Mouse (Mus musculus) forebrain, postnatal 0 days (tissue): Measurements from ENCODE around the gene Ipo7. TPM values are rescaled to one million over a fixed set of nuclear protein-coding genes. Genes with fewer than 3 reads are reported as not detected.

Experiments
- ATAC-seq: fragments of 200-750 bp; cut with Nextera tagmentation; 2 replicates; pipeline ENCODE4 v1.8.0; 2017; ENCODE audit warnings: mild to moderate bottlenecking, moderate library complexity
- DNase-seq: peaks from one replicate; pipeline ENCODE4 v3.0.0-alpha.2; 2015
- H3K27ac ChIP-seq: fragments of 300-500 bp; sonication (generic); 2 replicates; pipeline ENCODE4 v1.5.1; 2014; ENCODE audit warnings: low read depth, mild to moderate bottlenecking, antibody characterized with exemption, low read length, moderate library complexity, mixed read lengths
- H3K27me3 ChIP-seq: fragments of 300-500 bp; sonication (generic); 2 replicates; pipeline ENCODE4 v1.6.1; 2014; ENCODE audit warnings: mild to moderate bottlenecking, low read length, mixed read lengths; ENCODE audit not compliant: insufficient read depth
- H3K36me3 ChIP-seq: fragments of 300-500 bp; sonication (generic); 2 replicates; pipeline ENCODE4 v1.6.1; 2014; ENCODE audit warnings: mild to moderate bottlenecking, moderate library complexity; ENCODE audit not compliant: insufficient read depth
- H3K4me1 ChIP-seq: fragments of 300-500 bp; sonication (generic); 2 replicates; pipeline ENCODE4 v1.6.1; 2014; ENCODE audit warnings: antibody characterized with exemption; ENCODE audit not compliant: insufficient read depth
- H3K4me2 ChIP-seq: fragments of 300-500 bp; sonication (generic); 2 replicates; pipeline ENCODE4 v1.6.1; 2014; ENCODE audit warnings: low read depth, mild to moderate bottlenecking, moderate library complexity
- H3K4me3 ChIP-seq: fragments of 300-500 bp; sonication (generic); 2 replicates; pipeline ENCODE4 v1.5.1; 2014; ENCODE audit warnings: low read depth, low read length, mixed read lengths
- H3K9ac ChIP-seq: fragments of 300-500 bp; sonication (generic); 2 replicates; pipeline ENCODE4 v1.6.1; 2014; ENCODE audit warnings: mild to moderate bottlenecking
- H3K9me3 ChIP-seq: fragments of 300-500 bp; sonication (generic); 2 replicates; pipeline ENCODE4 v1.6.1; 2016; ENCODE audit warnings: low read length
- CTCF ChIP-seq: sonication (generic); IDR thresholded peaks from 2 replicates; pipeline ENCODE4 v1.5.1; 2016; ENCODE audit warnings: antibody characterized with exemption, control low read depth, low read depth
- WGBS: fragments of 180-500 bp; shearing (Covaris S2); extraction: QIAGEN DNeasy Blood & Tissue Kit; methylation state at CpG from one replicate; pipeline ENCODE4 v1.1.7; 2014; 5-methylcytosine and 5-hydroxymethylcytosine counted together
- polyA plus RNA-seq: library from polyadenylated mRNA; unstranded; fragments of >200 nt; fragmentation: Nextera tagmentation; extraction: Ambion mirVana; gene quantifications from 2 replicates; pipeline ENCODE4 v1.2.1, GENCODE M21; 2015
- total RNA-seq: library from RNA; depleted of rRNA; stranded (reverse); fragments of >200 nt; gene quantifications from 2 replicates; pipeline ENCODE4 v1.2.3, GENCODE M21; 2014

Ipo7 gene
- total and polyA plus RNA-seq, 2 experiments from 2014 or later: 26.5 to 97.9 TPM

- ATAC-seq (no peak), DNase-seq (no peak)
- TF ChIP-seq CTCF: no peak
- no peak overlapping the region for H3K9ac ChIP-seq
- H3K4me2 ChIP-seq: no peak overlapping the region
- no peaks in the 10 kb centered on the region for H3K9me3 ChIP-seq
- no peak overlapping the region for H3K4me3 ChIP-seq
- H3K27me3 ChIP-seq: no peaks in the 10 kb centered on the region
- H3K4me1 ChIP-seq: no peaks in the 10 kb centered on the region
- no peak overlapping the region for H3K27ac ChIP-seq
- H3K36me3 ChIP-seq: peaks cover 66% of the 10 kb centered on the region
These were observed 67.1 kb downstream of the Ipo7 start for GRCm38 (mm10) chr7:110085217-110085616.

GRCm38 (mm10) chr7:110087914-110088313 is 69.8 kb downstream of the Ipo7 start:
- 78% methylated on average over 4 of the region's 4 CpGs for WGBS
- ATAC-seq (no peak), DNase-seq (no peak)
- H3K9me3 ChIP-seq: no peaks in the 10 kb centered on the region
- H3K27ac ChIP-seq: no peak overlapping the region
- H3K4me2 ChIP-seq: no peak overlapping the region
- H3K9ac ChIP-seq: no peak overlapping the region
- no peak overlapping the region for H3K4me3 ChIP-seq
- H3K27me3 ChIP-seq: no peaks in the 10 kb centered on the region
- no peak for TF ChIP-seq CTCF
- H3K36me3 ChIP-seq: peaks cover 68% of the 10 kb centered on the region
- no peaks in the 10 kb centered on the region for H3K4me1 ChIP-seq

GRCm38 (mm10) chr7:110091670-110092069 is 73.6 kb downstream of the Ipo7 start:
- Histone ChIP-seq H3K4me3 (no peak overlapping the region), H3K27ac (no peak overlapping the region), H3K36me3 (peaks cover 75% of the 10 kb centered on the region), H3K9me3 (no peaks in the 10 kb centered on the region), H3K4me1 (no peaks in the 10 kb centered on the region), H3K9ac (no peak overlapping the region), H3K27me3 (no peaks in the 10 kb centered on the region), H3K4me2 (no peak overlapping the region)
- TF ChIP-seq CTCF: no peak
- WGBS: 40% methylated on average over 7 of the region's 7 CpGs
- peak; percentile 41 for DNase-seq
- ATAC-seq: peak; percentile 59

- Histone ChIP-seq H3K27me3 (no peaks in the 10 kb centered on the region), H3K4me1 (no peaks in the 10 kb centered on the region), H3K4me3 (no peak overlapping the region), H3K27ac (no peak overlapping the region), H3K36me3 (peaks cover 51% of the 10 kb centered on the region), H3K9ac (no peak overlapping the region), H3K9me3 (no peaks in the 10 kb centered on the region), H3K4me2 (no peak overlapping the region)
- TF ChIP-seq CTCF: no peak; the same call in 1 of the 2 replicates
- ATAC-seq (no peak), DNase-seq (no peak)
- 89% methylated on average over 4 of the region's 4 CpGs for WGBS
These were observed 78.3 kb downstream of the Ipo7 start for GRCm38 (mm10) chr7:110096332-110096731.

- ATAC-seq (no peak), DNase-seq (no peak)
- Histone ChIP-seq H3K27me3 (no peaks in the 10 kb centered on the region), H3K9ac (no peak overlapping the region), H3K4me1 (no peaks in the 10 kb centered on the region), H3K9me3 (no peaks in the 10 kb centered on the region), H3K27ac (no peak overlapping the region), H3K4me3 (no peak overlapping the region), H3K4me2 (no peak overlapping the region), H3K36me3 (peaks cover 42% of the 10 kb centered on the region)
- WGBS: 78% methylated on average over 7 of the region's 7 CpGs
- no peak for TF ChIP-seq CTCF
These were observed 79.2 kb downstream of the Ipo7 start for GRCm38 (mm10) chr7:110097106-110097793.

- ATAC-seq: no peak
- 48% methylated on average over 6 of the region's 6 CpGs for WGBS
- DNase-seq: no peak
- no peak for TF ChIP-seq CTCF
- no peak overlapping the region for H3K27ac ChIP-seq
- peaks cover 11% of the 10 kb centered on the region for H3K36me3 ChIP-seq
- no peaks in the 10 kb centered on the region for H3K4me1 ChIP-seq
- H3K9me3 ChIP-seq: no peaks in the 10 kb centered on the region
- no peaks in the 10 kb centered on the region for H3K27me3 ChIP-seq
- H3K4me2 ChIP-seq: no peak overlapping the region
- no peak overlapping the region for H3K4me3 ChIP-seq
- no peak overlapping the region for H3K9ac ChIP-seq
These were observed 82.8 kb downstream of the Ipo7 start for GRCm38 (mm10) chr7:110100854-110101253.

- H3K4me2 ChIP-seq: no peak overlapping the region
- no peak overlapping the region for H3K9ac ChIP-seq
- no peak overlapping the region for H3K4me3 ChIP-seq
- no peak for TF ChIP-seq CTCF
- H3K4me1 ChIP-seq: no peaks in the 10 kb centered on the region
- DNase-seq: no peak
- no peaks in the 10 kb centered on the region for H3K27me3 ChIP-seq
- 82% methylated on average over 5 of the region's 5 CpGs for WGBS
- H3K36me3 ChIP-seq: peaks cover 7% of the 10 kb centered on the region; the same call in 1 of the 2 replicates
- H3K9me3 ChIP-seq: no peaks in the 10 kb centered on the region
- no peak overlapping the region for H3K27ac ChIP-seq
- no peak for ATAC-seq
These were observed 83.2 kb downstream of the Ipo7 start for GRCm38 (mm10) chr7:110101266-110101665.
